Mouse (Mus musculus): Measurements from ENCODE around the gene Slco2a1.

DNA sequence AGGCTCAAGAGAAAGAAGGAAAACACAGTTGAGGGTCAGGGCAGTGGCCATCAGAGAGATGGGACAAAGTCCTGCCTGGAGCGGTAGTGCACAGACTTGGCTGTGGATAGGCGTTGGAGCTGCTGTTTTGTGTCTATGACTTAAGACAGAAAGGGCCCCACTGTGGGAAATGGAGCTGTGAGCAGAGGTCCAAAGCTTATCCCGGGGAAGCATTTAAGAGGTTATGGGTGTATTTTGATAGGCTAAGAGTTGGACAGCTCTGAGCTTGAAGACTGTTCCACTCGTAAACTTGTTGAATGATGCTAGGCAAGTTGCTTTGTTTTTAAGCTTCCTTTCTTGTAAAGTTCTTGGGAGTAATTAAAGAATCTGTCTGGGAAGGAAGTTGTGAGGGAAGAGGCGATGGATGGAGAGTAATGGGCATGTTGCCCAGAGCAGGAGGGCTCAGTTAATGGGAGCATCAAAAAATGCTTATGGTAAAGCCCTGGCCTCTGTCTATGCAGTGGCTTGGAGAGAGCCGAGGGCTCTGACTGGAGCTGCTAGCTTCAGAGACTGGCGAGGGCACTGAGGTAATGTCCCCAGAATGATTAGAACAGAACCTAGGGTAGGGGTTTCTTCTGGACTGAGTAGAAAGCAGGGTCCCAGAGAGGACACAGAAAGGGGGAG is 83.2 kb downstream of the Slco2a1 start:
- TF ChIP-seq EP300 (IDR thresholded peaks at IDR 0.05; ENCODE audit: low read depth) = no peak
- TF ChIP-seq CTCF (IDR thresholded peaks at IDR 0.05; ENCODE audit: low read depth) = no peak

All from liver, postnatal 0 days (tissue).